Mouse (Mus musculus) cerebellum, postnatal 25 days (tissue): ENCODE data around the gene Dhx35.
A peak's percentile ranks its signal among the peaks of the same experiment; 100 is the strongest.

Source experiments
- DNase-seq, 2 experiments: peaks; one replicate each; pipeline ENCODE4 v3.0.0; 2021; ENCODE audit warnings: mixed read lengths in 2 of 2

Dhx35 gene

GRCm38 (mm10) chr2:158794494-158795004 lies at the start of gene Dhx35:
Dhx35 (plus strand) TSS chr2:158794807.
- peak; percentile 91 to 94 for DNase-seq

- DNase-seq: peak in 1 of 2 experiments; percentile 31
Measured at GRCm38 (mm10) chr2:158745049-158745482, 49.5 kb upstream of the Dhx35 start.

- DNase-seq: no peak
Measured at GRCm38 (mm10) chr2:158746164-158746563, 48.4 kb upstream of the Dhx35 start.

GRCm38 (mm10) chr2:158749366-158749765 lies 45.2 kb upstream of the Dhx35 start:
- DNase-seq: no peak

- DNase-seq: no peak
Measured at GRCm38 (mm10) chr2:158760231-158760630, 34.4 kb upstream of the Dhx35 start.

- no peak for DNase-seq
Measured at GRCm38 (mm10) chr2:158762339-158762738, 32.3 kb upstream of the Dhx35 start.

- peak; percentile 83 to 91 for DNase-seq
Measured at GRCm38 (mm10) chr2:158767742-158768339, 26.8 kb upstream of the Dhx35 start, which contains the start of gene Fam83d. Fam83d (plus strand) TSS chr2:158768093.

GRCm38 (mm10) chr2:158768350-158768749 lies 26.3 kb upstream of the Dhx35 start:
- DNase-seq: peak in 1 of 2 experiments; percentile 42

- DNase-seq: no peak
Measured at GRCm38 (mm10) chr2:158768771-158769170, 25.8 kb upstream of the Dhx35 start.

- no peak for DNase-seq
Measured at GRCm38 (mm10) chr2:158770126-158770757, 24.4 kb upstream of the Dhx35 start.

- DNase-seq: no peak
Measured at GRCm38 (mm10) chr2:158771066-158771763, 23.4 kb upstream of the Dhx35 start.

- DNase-seq: no peak
Measured at GRCm38 (mm10) chr2:158772808-158773207, 21.8 kb upstream of the Dhx35 start.

- DNase-seq: no peak
Measured at GRCm38 (mm10) chr2:158774886-158775285, 19.7 kb upstream of the Dhx35 start.

- DNase-seq: peak in 1 of 2 experiments; percentile 22
Measured at GRCm38 (mm10) chr2:158776716-158777115, 17.9 kb upstream of the Dhx35 start.

GRCm38 (mm10) chr2:158777490-158777889 lies 17.1 kb upstream of the Dhx35 start:
- DNase-seq: no peak

- DNase-seq: no peak
Measured at GRCm38 (mm10) chr2:158778349-158778748, 16.3 kb upstream of the Dhx35 start.

GRCm38 (mm10) chr2:158781126-158781525 lies 13.5 kb upstream of the Dhx35 start:
- peak in 1 of 2 experiments; percentile 42 for DNase-seq

GRCm38 (mm10) chr2:158786927-158787795 lies 7.4 kb upstream of the Dhx35 start:
- no peak for DNase-seq

GRCm38 (mm10) chr2:158795043-158795442 lies 436 bp downstream of the Dhx35 start:
- no peak for DNase-seq

- no peak for DNase-seq
Measured at GRCm38 (mm10) chr2:158795875-158796274, 1.3 kb downstream of the Dhx35 start.

GRCm38 (mm10) chr2:158799328-158799727 lies 4.7 kb downstream of the Dhx35 start:
- no peak for DNase-seq

GRCm38 (mm10) chr2:158800788-158801187 lies 6.2 kb downstream of the Dhx35 start:
- DNase-seq: no peak

- no peak for DNase-seq
Measured at GRCm38 (mm10) chr2:158803575-158803974, 9.0 kb downstream of the Dhx35 start.
